Mouse (Mus musculus) frontal cortex, postnatal 36 days (tissue): ENCODE data around the gene St8sia6.
"Not testable (repeated sequence)": the region's sequence is repeated elsewhere in the genome, so short reads cannot be mapped to it uniquely, and the experiment has no call there.

ENCODE experiments used
- DNase-seq, 2 experiments: peaks; one replicate each; pipeline ENCODE4 v3.0.0; 2022; ENCODE audit warnings: low spot score in 2 of 2

St8sia6 gene

DNA sequence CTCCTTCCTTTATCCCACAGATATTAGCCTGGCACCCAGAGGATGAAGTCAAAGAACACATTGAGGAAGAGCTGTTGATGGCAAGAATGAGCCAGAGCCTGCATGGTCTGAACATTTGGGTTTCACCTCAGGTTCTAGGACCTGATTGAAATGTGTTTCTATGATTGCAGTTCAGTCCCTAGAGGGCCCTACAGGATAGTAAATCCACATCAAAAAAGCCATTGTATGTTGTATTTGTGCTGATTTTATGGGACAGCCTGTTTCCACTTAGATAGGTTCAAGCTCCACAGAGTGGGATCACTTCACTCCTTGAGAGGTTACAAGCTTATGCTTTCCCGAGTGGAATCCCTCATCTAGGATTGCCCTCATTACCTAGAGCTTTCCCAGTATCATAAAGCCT, 159.0 kb downstream of the St8sia6 start:
- peak in 1 of 2 experiments; percentile 2 for DNase-seq

DNA sequence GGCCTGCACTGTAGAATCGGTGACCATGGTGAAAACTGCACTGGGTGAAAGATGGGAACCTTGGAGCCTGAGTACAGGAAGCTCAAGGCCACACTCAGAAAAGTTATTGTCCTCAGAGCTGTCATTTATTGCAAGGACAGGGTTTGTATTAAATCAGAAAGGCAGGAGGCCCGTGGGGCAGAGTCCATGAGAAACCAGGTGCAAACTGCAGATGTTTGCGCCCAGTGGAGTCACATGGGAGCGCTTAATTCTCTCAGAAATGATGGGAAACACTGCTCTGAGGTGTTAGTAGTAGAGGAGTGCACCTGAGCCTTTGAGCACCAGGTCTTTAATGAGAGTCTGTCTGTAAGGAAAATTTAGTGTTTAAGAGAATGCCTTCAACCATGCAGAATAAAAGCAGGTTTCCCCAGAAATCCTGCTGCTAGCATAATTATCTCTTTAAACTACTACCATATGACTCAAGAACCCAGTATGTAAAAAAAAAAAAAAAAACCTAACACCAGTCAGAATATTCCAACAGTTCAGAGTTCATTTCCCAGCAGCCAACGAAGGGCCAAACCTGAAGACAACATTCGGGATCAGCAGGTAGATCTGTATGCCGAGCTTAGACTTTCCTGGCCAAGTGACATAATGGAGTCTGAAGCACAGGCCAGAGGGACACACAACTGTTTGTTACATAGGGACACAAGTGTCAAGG, 163.6 kb downstream of the St8sia6 start:
- DNase-seq = no peak

DNA sequence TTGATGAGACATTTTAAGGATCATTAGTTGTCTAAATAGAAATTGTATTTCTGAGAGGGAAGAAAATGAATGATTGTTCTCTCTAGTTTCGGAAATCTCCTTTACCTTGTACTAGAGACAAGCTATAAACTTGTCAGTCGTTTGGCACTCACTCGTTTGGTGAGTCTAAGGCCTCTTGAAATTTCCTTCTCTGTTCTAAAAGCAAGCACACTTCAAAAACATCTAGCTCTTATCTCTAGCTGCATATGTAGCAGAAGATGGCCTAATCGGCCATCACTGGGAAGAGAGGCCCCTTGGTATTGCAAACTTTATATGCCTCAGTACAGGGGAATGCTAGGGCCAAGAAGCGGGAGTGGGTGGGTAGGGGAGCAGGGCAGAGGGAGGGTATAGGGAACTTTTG, 190.2 kb downstream of the St8sia6 start:
- not testable (repeated sequence) for DNase-seq

DNA sequence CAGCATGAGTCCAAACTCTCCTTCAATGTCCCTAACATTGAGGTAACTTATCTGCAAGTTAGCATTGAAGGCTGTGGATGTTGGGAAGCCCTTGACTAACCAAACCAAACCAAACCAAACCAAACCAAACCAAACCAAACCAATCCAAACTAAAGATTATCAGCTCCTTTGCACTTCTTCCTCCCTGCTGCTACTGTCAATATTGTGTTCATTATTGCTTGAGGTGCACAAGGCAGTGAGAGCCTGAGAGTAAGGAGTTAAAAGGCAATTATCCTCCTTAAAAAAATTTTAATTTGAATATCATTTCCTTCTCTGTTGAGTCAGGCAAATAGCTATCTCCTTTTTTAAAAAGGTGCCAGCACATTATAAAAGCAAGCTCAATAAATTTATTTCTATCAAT, 190.8 kb downstream of the St8sia6 start:
- DNase-seq = no peak
